Mouse (Mus musculus) kidney, postnatal 10 days (tissue): ENCODE measurements around the gene Lmod1.

Source experiments
- DNase-seq: peaks from one replicate; pipeline ENCODE4 v3.0.0; 2021; ENCODE audit warnings: mixed read lengths

Lmod1 gene

GRCm38 (mm10) chr1:135324571-135324970 lies at the start of gene Lmod1:
Gene Lmod1, plus strand, starts transcription at chr1:135324807.
- DNase-seq = peak; percentile 84

GRCm38 (mm10) chr1:135280646-135281045 lies 44.0 kb upstream of the Lmod1 start:
- DNase-seq = peak; percentile 77

- DNase-seq = no peak
Measured at GRCm38 (mm10) chr1:135281841-135282240, 42.8 kb upstream of the Lmod1 start.

GRCm38 (mm10) chr1:135282536-135283286 lies 41.9 kb upstream of the Lmod1 start:
- no peak for DNase-seq

GRCm38 (mm10) chr1:135283287-135283825 lies 41.3 kb upstream of the Lmod1 start:
- peak; percentile 58 for DNase-seq

DNA sequence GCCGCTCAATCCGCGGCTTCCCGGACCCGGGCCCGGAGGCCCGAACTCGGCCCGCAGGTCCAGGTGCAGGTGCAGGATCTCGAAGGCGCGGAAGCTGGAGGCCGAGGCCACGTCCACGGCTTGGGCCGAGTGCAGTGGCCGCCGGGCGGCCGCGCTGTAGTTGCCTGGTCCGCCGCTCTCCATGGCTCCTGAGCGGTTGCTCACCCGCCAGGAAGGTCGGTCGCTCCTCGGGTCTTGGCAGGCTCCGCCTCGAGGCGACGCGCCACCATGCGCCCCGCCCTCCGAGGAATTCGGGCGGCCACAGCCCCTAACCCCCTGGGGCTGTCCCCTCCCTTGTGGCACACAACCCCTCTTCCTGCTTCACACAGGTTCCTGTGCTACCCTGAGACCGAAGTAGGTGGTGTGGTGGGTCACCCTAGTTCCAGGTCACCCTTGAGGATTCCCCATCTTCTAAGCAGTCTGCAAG lies 40.7 kb upstream of the Lmod1 start, which contains the start of gene Rnpep:
Rnpep (minus strand) TSS at position 259 of the 466 bp plus-strand sequence.
- peak; percentile 82 for DNase-seq

- no peak for DNase-seq
Measured at GRCm38 (mm10) chr1:135286311-135286710, 38.3 kb upstream of the Lmod1 start.

GRCm38 (mm10) chr1:135290908-135291307 lies 33.7 kb upstream of the Lmod1 start:
- DNase-seq = no peak

DNA sequence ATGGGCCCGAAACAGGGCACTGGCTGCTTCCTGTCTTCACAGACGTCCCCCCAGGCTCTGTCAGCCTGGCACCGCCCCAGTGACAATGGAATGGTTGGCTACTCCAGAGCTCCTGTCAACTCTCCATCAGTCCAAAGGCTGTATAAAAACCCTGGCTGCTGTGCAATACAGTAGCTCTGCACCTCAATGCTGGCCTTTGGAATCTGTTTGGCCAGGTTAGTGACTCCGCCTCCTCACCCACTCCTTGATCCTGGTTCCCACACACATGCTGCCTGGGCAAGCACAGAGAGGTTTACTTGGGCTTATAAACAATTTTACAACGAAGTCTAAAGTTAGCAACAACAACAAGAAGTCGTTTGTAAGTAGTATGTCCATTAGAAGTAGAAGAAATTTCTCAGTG lies 13.3 kb upstream of the Lmod1 start:
- peak; percentile 49 for DNase-seq

DNA sequence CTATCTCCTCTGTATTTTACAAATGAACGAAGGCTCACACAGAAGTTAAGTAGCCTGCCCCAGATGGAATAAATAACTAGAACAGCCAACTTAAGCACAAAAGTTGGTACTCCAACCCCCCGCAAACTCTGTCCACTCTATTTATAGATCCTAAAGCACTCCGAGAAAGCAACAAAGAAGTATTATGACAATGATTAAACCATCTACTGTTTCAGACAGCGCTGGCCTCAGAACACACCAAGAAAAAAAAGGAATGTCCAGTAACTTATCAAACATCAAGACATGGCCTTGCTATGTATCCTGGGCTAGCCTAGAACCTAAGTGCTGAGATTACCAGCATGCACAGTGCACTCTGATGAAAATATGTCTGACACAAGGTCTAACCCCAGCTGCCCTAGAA lies 12.4 kb upstream of the Lmod1 start:
- no peak for DNase-seq

DNA sequence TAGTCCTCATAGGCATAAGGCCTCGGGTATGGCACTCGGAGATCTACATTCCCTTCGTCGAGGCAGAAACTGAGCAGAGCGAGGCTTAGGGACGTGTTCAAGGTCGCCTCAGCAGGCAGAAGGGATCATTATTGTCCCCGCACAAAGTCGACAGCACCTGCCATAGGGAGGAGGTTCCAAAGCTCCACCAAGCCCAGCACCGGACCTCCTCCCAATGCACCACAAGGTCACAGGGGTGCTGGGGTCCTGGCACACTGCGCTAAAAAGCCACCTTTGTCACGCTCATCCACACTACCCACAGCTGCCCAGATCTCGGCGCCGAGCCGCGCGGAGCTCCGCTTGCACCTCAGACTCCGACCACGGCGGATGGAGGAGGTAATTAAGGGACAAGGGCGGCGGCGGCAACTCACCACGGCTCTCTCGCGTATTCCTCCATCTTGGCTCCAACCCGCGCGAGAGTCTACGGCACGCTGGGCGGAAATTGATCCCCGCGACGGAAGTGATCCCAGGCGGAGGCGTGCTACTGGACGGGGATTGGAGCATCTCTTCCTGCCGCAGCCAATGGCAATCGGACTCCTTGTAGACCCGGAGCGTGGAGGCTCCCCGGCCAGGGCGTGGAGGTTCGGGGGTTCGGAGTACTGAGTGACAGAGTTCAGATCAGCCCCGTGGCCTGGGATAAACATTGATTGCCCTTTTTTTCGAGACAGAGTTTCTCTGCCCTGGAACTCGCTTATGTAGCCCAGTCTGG lies 11.1 kb upstream of the Lmod1 start, which contains the start of gene Timm17a:
Timm17a (minus strand) TSS at position 495 of the 748 bp plus-strand sequence.
- DNase-seq = peak; percentile 96

DNA sequence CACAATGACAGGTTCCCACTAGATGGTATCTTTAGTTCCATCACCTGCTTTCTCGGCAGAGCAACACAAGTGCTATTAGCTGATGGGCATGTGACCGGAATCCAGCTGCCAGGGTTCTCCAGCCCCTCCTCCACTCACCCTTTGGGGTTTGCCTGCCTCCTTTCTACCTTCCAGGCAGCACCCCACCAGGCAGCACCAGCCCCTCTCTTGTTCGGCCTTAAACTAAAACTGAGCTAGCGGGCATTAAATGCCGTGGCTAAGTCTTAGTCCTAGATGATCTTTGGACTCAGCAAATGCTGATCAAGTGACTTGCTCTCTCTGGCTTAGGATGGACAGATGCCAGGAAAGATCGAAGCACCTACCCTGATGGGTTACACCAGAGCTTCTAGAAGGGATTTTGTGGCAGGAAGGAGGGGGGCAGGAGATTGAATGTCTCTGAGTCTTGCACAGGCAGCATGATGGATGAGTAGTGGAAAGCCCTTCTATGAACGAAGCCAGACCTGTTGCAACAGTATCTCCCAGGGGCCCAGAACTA lies 1.2 kb upstream of the Lmod1 start:
- DNase-seq = no peak

GRCm38 (mm10) chr1:135325934-135326333 lies 1.3 kb downstream of the Lmod1 start:
- DNase-seq = no peak

- no peak for DNase-seq
Measured at GRCm38 (mm10) chr1:135328368-135328767, 3.8 kb downstream of the Lmod1 start.

DNA sequence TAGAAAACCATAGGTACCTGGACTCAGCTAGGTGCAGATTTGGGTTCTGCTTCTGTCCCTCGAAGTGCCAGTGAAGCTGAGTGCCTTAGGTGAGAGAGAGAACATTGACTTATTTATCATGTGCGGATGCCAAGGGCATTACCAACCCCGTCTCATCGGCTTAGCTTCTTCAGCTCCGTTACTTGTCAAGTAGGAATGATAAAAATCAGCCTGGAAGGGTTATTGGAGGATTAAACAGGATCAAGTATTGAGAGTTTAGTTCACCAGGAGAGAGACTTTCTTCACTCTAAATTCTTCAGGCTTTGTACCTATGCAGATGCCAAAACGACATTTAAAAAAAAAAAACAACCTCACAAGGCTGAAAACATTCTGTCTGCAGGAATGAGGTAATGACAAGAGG lies 6.0 kb downstream of the Lmod1 start:
- no peak for DNase-seq

DNA sequence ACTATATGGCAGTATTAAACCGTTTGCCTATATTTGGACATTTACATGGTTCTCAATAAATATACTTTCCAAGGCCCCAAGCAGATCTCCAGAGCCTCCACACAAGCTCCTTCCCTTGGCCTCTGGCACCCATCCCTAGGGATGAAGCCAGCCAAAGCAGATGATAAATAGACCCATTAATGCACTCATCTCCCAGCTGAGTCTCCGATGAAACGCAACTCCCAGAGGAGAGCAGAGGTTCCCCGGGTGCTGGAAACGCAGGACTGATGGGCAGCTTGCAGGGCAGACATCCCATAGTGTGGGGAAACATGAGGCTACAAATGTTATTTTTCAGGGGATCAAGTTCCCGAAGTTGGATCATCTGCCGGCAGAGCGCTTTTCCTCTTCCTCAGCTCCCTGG lies 17.3 kb downstream of the Lmod1 start:
- DNase-seq = peak; percentile 55

GRCm38 (mm10) chr1:135344026-135344425 lies 19.4 kb downstream of the Lmod1 start:
- peak; percentile 56 for DNase-seq

GRCm38 (mm10) chr1:135346891-135347290 lies 22.3 kb downstream of the Lmod1 start:
- DNase-seq = no peak

- DNase-seq = peak; percentile 38
Measured at GRCm38 (mm10) chr1:135347498-135348169, 23.0 kb downstream of the Lmod1 start.

GRCm38 (mm10) chr1:135351953-135352352 lies 27.3 kb downstream of the Lmod1 start:
- peak; percentile 60 for DNase-seq

GRCm38 (mm10) chr1:135359071-135359470 lies 34.5 kb downstream of the Lmod1 start:
- DNase-seq = no peak

GRCm38 (mm10) chr1:135361491-135361890 lies 36.9 kb downstream of the Lmod1 start:
- no peak for DNase-seq

GRCm38 (mm10) chr1:135362115-135362514 lies 37.5 kb downstream of the Lmod1 start:
- DNase-seq = no peak
